Mouse (Mus musculus): ENCODE data around the gene Rnf227.

Gene Rnf227

GRCm38 (mm10) chr11:69331929-69332405, 8.3 kb upstream of the Rnf227 start:
- DNase-seq = peak; percentile 86 to 88

- DNase-seq = no peak
Observed at GRCm38 (mm10) chr11:69332713-69333253, 7.5 kb upstream of the Rnf227 start.

- no peak for DNase-seq
Observed at GRCm38 (mm10) chr11:69333922-69334321, 6.3 kb upstream of the Rnf227 start.

- DNase-seq = no peak
Observed at GRCm38 (mm10) chr11:69334796-69335195, 5.5 kb upstream of the Rnf227 start.

- no peak for DNase-seq
Observed at GRCm38 (mm10) chr11:69346441-69346840, 6.2 kb downstream of the Rnf227 start.

GRCm38 (mm10) chr11:69356544-69356943, 16.3 kb downstream of the Rnf227 start:
- DNase-seq = no peak

- no peak for DNase-seq
Observed at GRCm38 (mm10) chr11:69357690-69358089, 17.4 kb downstream of the Rnf227 start.

- no peak for DNase-seq
Observed at GRCm38 (mm10) chr11:69362021-69362420, 21.8 kb downstream of the Rnf227 start.

GRCm38 (mm10) chr11:69362479-69362878, 22.2 kb downstream of the Rnf227 start:
- no peak for DNase-seq

- no peak for DNase-seq
Observed at GRCm38 (mm10) chr11:69364376-69364775, 24.1 kb downstream of the Rnf227 start.

GRCm38 (mm10) chr11:69364910-69365309, 24.6 kb downstream of the Rnf227 start:
- peak; percentile 95 to 98 for DNase-seq

GRCm38 (mm10) chr11:69365722-69366121, 25.5 kb downstream of the Rnf227 start:
- DNase-seq = no peak

- DNase-seq = peak; percentile 94 to 97
Observed at GRCm38 (mm10) chr11:69366157-69366854, 26.0 kb downstream of the Rnf227 start.

- DNase-seq = peak in 1 of 2 experiments; percentile 37
Observed at GRCm38 (mm10) chr11:69366855-69367615, 26.8 kb downstream of the Rnf227 start.

GRCm38 (mm10) chr11:69367616-69368355, 27.5 kb downstream of the Rnf227 start:
- DNase-seq = peak in 1 of 2 experiments; percentile 43

- DNase-seq = peak; percentile 70
Observed at GRCm38 (mm10) chr11:69368356-69369214, 28.3 kb downstream of the Rnf227 start.

- peak in 1 of 2 experiments; percentile 56 for DNase-seq
Observed at GRCm38 (mm10) chr11:69369215-69369989, 29.1 kb downstream of the Rnf227 start, which contains the start of gene Chd3. Gene Chd3 (minus strand): TSS chr11:69369406.

- DNase-seq = no peak
Observed at GRCm38 (mm10) chr11:69369990-69370816, 29.9 kb downstream of the Rnf227 start.

- DNase-seq = no peak
Observed at GRCm38 (mm10) chr11:69370817-69371215, 30.6 kb downstream of the Rnf227 start.

- no peak for DNase-seq
Observed at GRCm38 (mm10) chr11:69371601-69372000, 31.3 kb downstream of the Rnf227 start.
